Mouse (Mus musculus): ENCODE data around the gene Zfhx3.

- TF ChIP-seq EP300 (IDR thresholded peaks at IDR 0.05) (no peak), CTCF (IDR thresholded peaks at IDR 0.05) (no peak)
These were observed 649.7 kb downstream of the Zfhx3 start for GRCm38 (mm10) chr8:108592028-108592724.
